Mouse (Mus musculus): Measurements from ENCODE around the gene Lat. TPM values are rescaled to one million over a fixed set of nuclear protein-coding genes. Genes with fewer than 3 reads are reported as not detected.

The Lat gene
- total and polyA plus RNA-seq, 2 experiments, result 0.46 to 1.4 TPM

GRCm38 (mm10) chr7:126340206-126340618 lies 29.2 kb downstream of the Lat start:
- H3K27me3 ChIP-seq (ENCODE audit: control insufficient read depth, insufficient read depth, low read length), result no peaks in the 10 kb centered on the region
- TF ChIP-seq CTCF (IDR thresholded peaks at IDR 0.05; ENCODE audit: low read depth, low read length), result no peak
- no peak for TF ChIP-seq POLR2A (IDR thresholded peaks at IDR 0.05; ENCODE audit: extremely low read depth, insufficient read depth, low read length)
- WGBS, result 36% methylated on average over 6 of the region's 6 CpGs
- H3K4me3 ChIP-seq (ENCODE audit: insufficient read depth, low read depth, low read length), result no peak overlapping the region
- peak; percentile 88 for DNase-seq (ENCODE audit: extremely low read depth, low read depth, low spot score)
- H3K36me3 ChIP-seq (ENCODE audit: control insufficient read depth, insufficient read depth, low read length), result no peaks in the 10 kb centered on the region
- no peak overlapping the region for H3K9ac ChIP-seq (ENCODE audit: low read depth, low read length)
- H3K4me1 ChIP-seq (ENCODE audit: control insufficient read depth, insufficient read depth, low read length), result peaks cover 6% of the 10 kb centered on the region
- H3K79me2 ChIP-seq (ENCODE audit: control insufficient read depth, insufficient read depth, low read length), result no peaks in the 10 kb centered on the region
- H3K27ac ChIP-seq (replicated peaks; ENCODE audit: insufficient read depth, low read depth, low read length), result no peak overlapping the region

DNA sequence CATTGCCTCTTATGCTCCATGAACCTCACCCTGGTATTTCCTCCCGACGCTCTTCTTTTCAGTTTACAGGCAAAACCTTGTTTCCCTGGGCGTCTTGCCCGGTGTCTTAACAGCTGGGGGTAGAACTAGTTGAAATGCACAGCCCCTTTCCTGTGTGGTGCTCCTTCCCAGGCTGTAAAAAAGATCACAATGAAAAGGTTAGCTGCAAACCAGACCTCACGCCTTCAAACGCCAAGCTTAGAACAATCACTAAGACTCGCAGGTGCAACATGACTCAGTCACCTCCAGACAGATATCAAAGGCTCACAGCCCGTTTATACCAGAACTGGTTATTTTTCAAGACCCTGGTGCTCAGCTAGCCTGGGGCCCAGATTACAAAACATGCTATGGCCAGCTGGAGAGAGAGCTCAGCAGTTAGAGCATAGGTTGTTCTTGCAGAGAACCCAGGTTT lies 29.8 kb downstream of the Lat start:
- peaks cover 6% of the 10 kb centered on the region for H3K4me1 ChIP-seq (ENCODE audit: control insufficient read depth, insufficient read depth, low read length)
- no peaks in the 10 kb centered on the region for H3K79me2 ChIP-seq (ENCODE audit: control insufficient read depth, insufficient read depth, low read length)
- DNase-seq (ENCODE audit: extremely low read depth, low read depth, low spot score), result no peak
- 91% methylated on average over 8 of the region's 8 CpGs for WGBS
- H3K9ac ChIP-seq (ENCODE audit: low read depth, low read length), result no peak overlapping the region
- TF ChIP-seq POLR2A (IDR thresholded peaks at IDR 0.05; ENCODE audit: extremely low read depth, insufficient read depth, low read length) (no peak), CTCF (IDR thresholded peaks at IDR 0.05; ENCODE audit: low read depth, low read length) (no peak)
- H3K27me3 ChIP-seq (ENCODE audit: control insufficient read depth, insufficient read depth, low read length), result no peaks in the 10 kb centered on the region
- H3K36me3 ChIP-seq (ENCODE audit: control insufficient read depth, insufficient read depth, low read length), result no peaks in the 10 kb centered on the region
- H3K4me3 ChIP-seq (ENCODE audit: insufficient read depth, low read depth, low read length), result no peak overlapping the region
- H3K27ac ChIP-seq (replicated peaks; ENCODE audit: insufficient read depth, low read depth, low read length), result no peak overlapping the region

- H3K4me3 ChIP-seq (ENCODE audit: insufficient read depth, low read depth, low read length), result no peak overlapping the region
- H3K36me3 ChIP-seq (ENCODE audit: control insufficient read depth, insufficient read depth, low read length), result no peaks in the 10 kb centered on the region
- no peaks in the 10 kb centered on the region for H3K27me3 ChIP-seq (ENCODE audit: control insufficient read depth, insufficient read depth, low read length)
- no peak overlapping the region for H3K27ac ChIP-seq (replicated peaks; ENCODE audit: insufficient read depth, low read depth, low read length)
- WGBS, result 92% methylated on average over 8 of the region's 8 CpGs
- H3K79me2 ChIP-seq (ENCODE audit: control insufficient read depth, insufficient read depth, low read length), result no peaks in the 10 kb centered on the region
- H3K4me1 ChIP-seq (ENCODE audit: control insufficient read depth, insufficient read depth, low read length), result peaks cover 6% of the 10 kb centered on the region
- no peak for TF ChIP-seq POLR2A (IDR thresholded peaks at IDR 0.05; ENCODE audit: extremely low read depth, insufficient read depth, low read length)
- TF ChIP-seq CTCF (IDR thresholded peaks at IDR 0.05; ENCODE audit: low read depth, low read length), result no peak
- no peak overlapping the region for H3K9ac ChIP-seq (ENCODE audit: low read depth, low read length)
- no peak for DNase-seq (ENCODE audit: extremely low read depth, low read depth, low spot score)
Observed at GRCm38 (mm10) chr7:126338906-126339305, 30.5 kb downstream of the Lat start.

GRCm38 (mm10) chr7:126335556-126335955 lies 33.8 kb downstream of the Lat start:
- 91% methylated on average over 1 of the region's 1 CpGs for WGBS
- Histone ChIP-seq H3K4me3 (ENCODE audit: insufficient read depth, low read depth, low read length) (no peak overlapping the region), H3K27ac (replicated peaks; ENCODE audit: insufficient read depth, low read depth, low read length) (no peak overlapping the region), H3K4me1 (ENCODE audit: control insufficient read depth, insufficient read depth, low read length) (peaks cover 4% of the 10 kb centered on the region), H3K27me3 (ENCODE audit: control insufficient read depth, insufficient read depth, low read length) (no peaks in the 10 kb centered on the region), H3K79me2 (ENCODE audit: control insufficient read depth, insufficient read depth, low read length) (no peaks in the 10 kb centered on the region), H3K36me3 (ENCODE audit: control insufficient read depth, insufficient read depth, low read length) (no peaks in the 10 kb centered on the region), H3K9ac (ENCODE audit: low read depth, low read length) (no peak overlapping the region)
- no peak for DNase-seq (ENCODE audit: extremely low read depth, low read depth, low spot score)
- TF ChIP-seq CTCF (IDR thresholded peaks at IDR 0.05; ENCODE audit: low read depth, low read length) (no peak), POLR2A (IDR thresholded peaks at IDR 0.05; ENCODE audit: extremely low read depth, insufficient read depth, low read length) (no peak)

GRCm38 (mm10) chr7:126332691-126333090 lies 36.7 kb downstream of the Lat start:
- Histone ChIP-seq H3K4me3 (ENCODE audit: insufficient read depth, low read depth, low read length) (no peak overlapping the region), H3K79me2 (ENCODE audit: control insufficient read depth, insufficient read depth, low read length) (no peaks in the 10 kb centered on the region), H3K36me3 (ENCODE audit: control insufficient read depth, insufficient read depth, low read length) (no peaks in the 10 kb centered on the region), H3K27me3 (ENCODE audit: control insufficient read depth, insufficient read depth, low read length) (no peaks in the 10 kb centered on the region), H3K4me1 (ENCODE audit: control insufficient read depth, insufficient read depth, low read length) (no peaks in the 10 kb centered on the region), H3K27ac (replicated peaks; ENCODE audit: insufficient read depth, low read depth, low read length) (no peak overlapping the region), H3K9ac (ENCODE audit: low read depth, low read length) (no peak overlapping the region)
- TF ChIP-seq POLR2A (IDR thresholded peaks at IDR 0.05; ENCODE audit: extremely low read depth, insufficient read depth, low read length) (no peak), CTCF (IDR thresholded peaks at IDR 0.05; ENCODE audit: low read depth, low read length) (no peak)
- DNase-seq (ENCODE audit: extremely low read depth, low read depth, low spot score), result no peak
- WGBS, result 64% methylated on average over 3 of the region's 3 CpGs

DNA sequence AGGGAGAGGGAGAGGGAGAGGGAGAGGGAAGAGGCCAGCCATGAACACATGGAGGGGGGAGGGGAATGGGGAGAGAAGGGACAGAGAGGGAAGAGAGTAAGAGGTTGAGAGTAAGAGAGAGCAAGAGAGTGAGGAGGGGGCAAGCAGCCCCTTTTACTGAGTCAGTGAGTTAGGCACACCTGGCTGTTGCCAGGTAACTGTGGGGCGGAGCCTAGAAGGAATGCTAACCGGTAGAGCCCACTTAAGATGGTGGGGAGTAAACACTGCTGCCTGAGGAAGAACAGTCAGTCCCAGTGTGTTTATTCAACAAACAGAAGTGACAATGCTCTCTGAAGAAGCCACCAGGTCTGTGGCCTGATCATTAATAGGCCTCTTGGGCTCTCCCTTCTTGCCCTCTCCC lies 38.7 kb downstream of the Lat start:
- TF ChIP-seq POLR2A (IDR thresholded peaks at IDR 0.05; ENCODE audit: extremely low read depth, insufficient read depth, low read length), result no peak
- no peak for TF ChIP-seq CTCF (IDR thresholded peaks at IDR 0.05; ENCODE audit: low read depth, low read length)
- Histone ChIP-seq H3K36me3 (ENCODE audit: control insufficient read depth, insufficient read depth, low read length) (no peaks in the 10 kb centered on the region), H3K27me3 (ENCODE audit: control insufficient read depth, insufficient read depth, low read length) (no peaks in the 10 kb centered on the region), H3K4me3 (ENCODE audit: insufficient read depth, low read depth, low read length) (no peak overlapping the region), H3K27ac (replicated peaks; ENCODE audit: insufficient read depth, low read depth, low read length) (no peak overlapping the region), H3K4me1 (ENCODE audit: control insufficient read depth, insufficient read depth, low read length) (no peaks in the 10 kb centered on the region), H3K9ac (ENCODE audit: low read depth, low read length) (no peak overlapping the region), H3K79me2 (ENCODE audit: control insufficient read depth, insufficient read depth, low read length) (no peaks in the 10 kb centered on the region)
- WGBS, result 47% methylated on average over 2 of the region's 2 CpGs
- DNase-seq (ENCODE audit: extremely low read depth, low read depth, low spot score), result no peak
